Mouse (Mus musculus) midbrain, embryonic 12.5 days (tissue): ENCODE results near the gene Myt1. TPM values are rescaled to one million over a fixed set of nuclear protein-coding genes. Genes with fewer than 3 reads are reported as not detected.
A peak's percentile ranks its signal among the peaks of the same experiment; 100 is the strongest.

Experiments used
- ATAC-seq: fragments of 200-750 bp; cut with Nextera tagmentation; 2 replicates; pipeline ENCODE4 v1.8.0; 2017; ENCODE audit warnings: low read depth, moderate TSS enrichment, moderate library complexity; ENCODE audit not compliant: low FRiP score
- H3K27ac ChIP-seq: fragments of 300-500 bp; sonication (generic); replicated peaks from 2 replicates; pipeline ENCODE4 v1.5.1; 2016; ENCODE audit warnings: mild to moderate bottlenecking
- H3K27me3 ChIP-seq: fragments of 300-500 bp; sonication (generic); 2 replicates; pipeline ENCODE4 v1.6.1; 2016; ENCODE audit warnings: mild to moderate bottlenecking
- H3K36me3 ChIP-seq: fragments of 300-500 bp; sonication (generic); 2 replicates; pipeline ENCODE4 v1.6.1; 2016
- H3K4me1 ChIP-seq: fragments of 300-500 bp; sonication (generic); 2 replicates; pipeline ENCODE4 v1.6.1; 2016
- H3K4me2 ChIP-seq: fragments of 300-500 bp; sonication (generic); replicated peaks from 2 replicates; pipeline ENCODE4 v1.6.1; 2016; ENCODE audit warnings: mild to moderate bottlenecking, moderate library complexity
- H3K4me3 ChIP-seq: fragments of 300-500 bp; sonication (generic); 2 replicates; pipeline ENCODE4 v1.5.1; 2016; ENCODE audit warnings: mild to moderate bottlenecking
- H3K9ac ChIP-seq: fragments of 300-500 bp; sonication (generic); replicated peaks from 2 replicates; pipeline ENCODE4 v1.6.1; 2016; ENCODE audit warnings: mild to moderate bottlenecking, moderate library complexity
- H3K9me3 ChIP-seq: fragments of 300-500 bp; sonication (generic); 2 replicates; pipeline ENCODE4 v1.6.1; 2016; ENCODE audit warnings: mild to moderate bottlenecking
- WGBS: fragments of 180-500 bp; shearing (Covaris S2); methylation state at CpG from one replicate; pipeline ENCODE4 v1.1.7; 2016; 5-methylcytosine and 5-hydroxymethylcytosine counted together
- polyA plus RNA-seq: library from polyadenylated mRNA; unstranded; fragments of >200 nt; fragmentation: Nextera tagmentation; extraction: Ambion mirVana; gene quantifications from 2 replicates; pipeline ENCODE4 v1.2.1, GENCODE M21; 2016

Myt1 gene
- polyA plus RNA-seq, 1 experiment from 2014 or later, result 66.4 TPM

DNA sequence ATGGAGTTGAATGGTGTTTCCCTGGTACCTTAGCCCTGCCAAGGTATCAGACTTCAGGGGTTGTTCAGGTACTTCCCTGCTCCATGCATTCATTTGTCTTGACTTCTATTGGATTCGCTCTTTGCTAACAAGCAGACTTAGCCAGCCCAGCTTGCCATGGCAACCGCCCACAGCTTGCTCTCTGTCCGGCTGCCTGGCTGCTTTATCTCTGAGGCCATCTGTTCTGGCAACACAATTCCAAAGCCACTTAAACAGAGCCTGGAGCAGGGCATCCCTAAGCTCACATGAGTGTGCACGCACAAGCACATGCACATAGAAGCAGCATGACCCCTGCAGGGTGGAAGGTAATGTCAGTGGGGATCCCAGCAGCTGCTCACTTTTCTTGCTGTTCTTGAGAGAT is 4.1 kb upstream of the Myt1 start:
- WGBS, result 17% methylated on average over 4 of the region's 4 CpGs
- Histone ChIP-seq H3K4me2 (0 out of 2 replicates have a peak overlapping the region, but pooled peaks have one; percentile 15), H3K4me1 (peaks cover 38% of the 10 kb centered on the region), H3K4me3 (no peak overlapping the region), H3K36me3 (no peaks in the 10 kb centered on the region), H3K9me3 (no peaks in the 10 kb centered on the region), H3K27me3 (no peaks in the 10 kb centered on the region), H3K27ac (peak overlapping the region; percentile 85), H3K9ac (no peak overlapping the region)
- peak; percentile 36 for ATAC-seq

DNA sequence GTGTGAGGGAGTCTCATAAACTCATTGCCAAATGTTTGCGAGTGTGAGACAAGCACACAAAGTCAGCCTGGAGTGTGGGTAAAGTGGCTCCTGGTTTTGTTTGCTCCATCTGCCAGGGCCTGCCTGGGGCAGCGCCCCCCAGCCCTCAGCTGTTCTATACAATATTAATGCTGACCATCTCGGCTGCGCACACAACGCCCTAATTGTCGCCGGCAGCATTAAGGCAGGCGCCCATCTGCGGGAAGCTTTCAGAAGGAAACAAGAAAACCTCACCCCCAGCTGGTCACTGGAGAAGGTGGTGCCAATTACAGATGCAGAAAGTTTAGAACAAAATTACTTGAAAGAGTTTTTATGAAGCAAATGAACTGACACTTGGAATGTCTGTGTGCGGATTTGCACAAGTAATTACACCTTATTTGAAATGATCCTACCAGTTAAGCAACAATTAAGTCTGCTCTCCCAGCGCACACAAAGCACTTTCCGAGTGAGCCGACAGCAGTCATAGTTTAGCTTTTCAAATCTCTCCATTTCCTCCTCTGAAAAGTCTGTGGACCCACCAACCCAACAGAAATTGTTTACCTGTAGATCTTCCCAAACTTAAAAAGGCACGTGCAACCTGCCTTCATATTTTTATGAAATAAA is 875 bp downstream of the Myt1 start:
- ATAC-seq, result peak; percentile 39; the same call in 1 of the 2 replicates
- Histone ChIP-seq H3K27me3 (no peaks in the 10 kb centered on the region), H3K27ac (peak overlapping the region; percentile 97), H3K4me3 (peak overlapping the region; percentile 44), H3K9me3 (no peaks in the 10 kb centered on the region), H3K4me2 (peak overlapping the region; percentile 62), H3K36me3 (no peaks in the 10 kb centered on the region), H3K9ac (peak overlapping the region; percentile 68), H3K4me1 (peaks cover 57% of the 10 kb centered on the region)
- 8% methylated on average over 14 of the region's 14 CpGs for WGBS

DNA sequence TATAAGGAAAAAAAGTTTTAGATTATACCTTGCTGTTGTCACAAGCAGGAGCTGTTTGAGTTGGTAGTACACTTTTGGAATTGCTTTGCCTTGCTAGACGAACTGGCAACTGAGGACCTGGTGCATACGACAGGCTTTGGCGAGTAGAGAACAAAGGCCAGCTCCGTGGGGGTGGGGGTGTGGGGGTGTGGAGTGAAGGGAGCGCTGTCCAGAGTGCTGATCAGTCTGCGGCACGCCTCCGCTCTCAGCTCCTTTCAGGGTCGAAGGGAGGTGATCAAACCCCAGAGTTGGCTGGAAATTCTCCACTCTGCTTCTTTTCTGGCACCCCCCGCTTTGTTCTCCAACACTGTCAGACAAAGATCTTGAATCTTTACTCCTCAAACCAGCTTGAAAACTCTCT is 1.5 kb downstream of the Myt1 start:
- ATAC-seq, result peak; percentile 62; the same call in 1 of the 2 replicates
- 0% methylated on average over 10 of the region's 10 CpGs for WGBS
- Histone ChIP-seq H3K36me3 (no peaks in the 10 kb centered on the region), H3K4me2 (peak overlapping the region; percentile 62), H3K4me3 (peak overlapping the region; percentile 44), H3K27ac (peak overlapping the region; percentile 97), H3K4me1 (peaks cover 55% of the 10 kb centered on the region), H3K9me3 (no peaks in the 10 kb centered on the region), H3K27me3 (no peaks in the 10 kb centered on the region), H3K9ac (peak overlapping the region; percentile 68)

DNA sequence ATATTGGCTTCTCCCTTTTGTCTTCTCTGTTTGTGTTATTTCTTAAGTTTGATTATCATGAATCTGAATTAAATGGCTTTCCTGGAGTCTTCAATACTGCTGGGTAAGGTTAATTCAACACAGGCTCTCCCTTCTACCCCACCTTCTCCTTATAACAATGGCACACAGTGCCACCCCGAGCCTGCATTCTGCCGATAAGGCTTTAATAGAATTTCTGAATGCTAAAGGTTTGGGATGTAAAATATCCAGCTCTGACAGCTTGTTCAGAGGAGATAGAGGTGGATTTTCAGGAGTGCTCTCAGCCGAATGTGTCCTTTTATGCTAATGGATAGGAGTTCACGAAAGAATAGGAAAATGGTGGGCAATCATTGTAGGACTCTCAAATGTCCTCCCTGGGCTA is 2.1 kb downstream of the Myt1 start:
- no peaks in the 10 kb centered on the region for H3K9me3 ChIP-seq

DNA sequence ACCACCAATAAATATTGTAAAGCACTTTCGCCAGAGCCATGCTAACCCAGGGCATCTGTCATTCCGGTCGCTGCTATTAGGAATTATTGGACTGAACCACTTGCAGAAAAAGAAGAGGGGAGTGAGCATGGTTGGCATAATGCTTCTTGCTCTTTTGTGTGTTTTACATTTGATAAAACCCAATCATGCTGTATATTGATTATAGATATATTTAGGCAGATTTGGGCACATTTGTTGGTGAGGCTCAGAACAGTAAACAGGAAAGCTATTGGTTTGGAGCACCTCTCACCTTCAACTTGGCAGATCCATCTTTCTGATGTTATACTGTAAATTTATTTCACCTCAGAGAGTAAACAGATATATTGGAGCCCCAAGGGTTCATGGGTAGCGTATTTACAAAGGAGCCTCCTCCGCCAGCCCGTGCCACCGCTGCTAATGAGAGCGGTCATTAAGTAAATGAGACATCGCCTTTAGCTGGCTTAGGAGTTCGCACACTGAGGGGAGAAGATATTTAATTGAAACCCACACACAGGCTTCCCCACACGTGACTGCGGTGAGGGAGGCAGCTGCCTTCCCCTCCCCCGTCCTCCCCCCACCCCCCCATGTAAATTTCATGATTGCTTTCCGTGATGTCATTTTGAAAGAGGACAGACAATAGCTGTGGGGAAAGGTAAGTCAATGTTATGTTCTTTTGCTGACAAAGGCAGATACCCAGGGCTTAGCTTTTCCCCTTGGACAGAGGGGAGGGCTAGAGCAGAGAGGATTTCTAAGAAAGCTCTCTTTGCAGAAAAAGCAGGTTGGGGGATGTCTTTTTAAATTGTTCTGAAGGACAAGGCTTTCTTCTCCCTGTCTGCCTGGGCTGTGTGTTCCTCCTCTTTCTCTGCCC is 3.8 kb downstream of the Myt1 start:
- peak overlapping the region; percentile 89 for H3K27ac ChIP-seq
- ATAC-seq, result peak; percentile 47
- H3K9me3 ChIP-seq, result no peaks in the 10 kb centered on the region
- H3K4me3 ChIP-seq, result peak overlapping the region; percentile 44
- WGBS, result 35% methylated on average over 14 of the region's 14 CpGs
- peak overlapping the region; percentile 58 for H3K9ac ChIP-seq
- H3K4me2 ChIP-seq, result peak overlapping the region; percentile 62
- no peaks in the 10 kb centered on the region for H3K27me3 ChIP-seq
- no peaks in the 10 kb centered on the region for H3K36me3 ChIP-seq
- peaks cover 60% of the 10 kb centered on the region for H3K4me1 ChIP-seq

More for the DNA sequence above, 2.1 kb downstream of the Myt1 start:
- peak overlapping the region; percentile 97 for H3K27ac ChIP-seq
- WGBS, result 45% methylated on average over 4 of the region's 4 CpGs
- peak overlapping the region; percentile 68; the same call in 1 of the 2 replicates for H3K9ac ChIP-seq
- peaks cover 58% of the 10 kb centered on the region for H3K4me1 ChIP-seq
- ATAC-seq, result no peak
- H3K27me3 ChIP-seq, result no peaks in the 10 kb centered on the region
- H3K4me2 ChIP-seq, result peak overlapping the region; percentile 62
- H3K36me3 ChIP-seq, result no peaks in the 10 kb centered on the region
- H3K4me3 ChIP-seq, result peak overlapping the region; percentile 44

DNA sequence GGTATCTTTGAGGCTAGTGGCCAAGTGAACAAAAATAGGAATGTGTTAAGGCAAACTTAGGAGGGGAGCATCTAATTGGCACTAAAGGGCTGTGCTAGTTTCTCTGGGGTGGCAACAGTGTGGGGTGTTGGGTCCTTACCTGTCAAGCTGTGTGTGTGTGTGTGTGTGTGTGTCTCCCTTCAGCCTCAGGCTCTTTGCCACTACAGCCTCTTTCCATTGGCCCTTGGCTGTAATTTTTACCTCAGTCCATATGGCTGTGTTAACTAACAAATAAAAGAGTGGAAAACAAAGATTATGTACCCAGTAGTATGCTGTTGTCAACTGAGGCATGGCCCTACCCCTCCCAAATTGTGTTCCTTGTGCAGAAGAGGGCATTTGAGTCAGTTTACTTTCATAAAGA is 5.3 kb downstream of the Myt1 start:
- no peak overlapping the region for H3K27ac ChIP-seq
- peak overlapping the region; percentile 62 for H3K4me2 ChIP-seq
- no peaks in the 10 kb centered on the region for H3K9me3 ChIP-seq
- H3K9ac ChIP-seq, result peak overlapping the region; percentile 41; the same call in 1 of the 2 replicates
- no peaks in the 10 kb centered on the region for H3K27me3 ChIP-seq
- ATAC-seq, result no peak
- no peaks in the 10 kb centered on the region for H3K36me3 ChIP-seq
- H3K4me1 ChIP-seq, result peaks cover 56% of the 10 kb centered on the region
- H3K4me3 ChIP-seq, result peak overlapping the region; percentile 44

DNA sequence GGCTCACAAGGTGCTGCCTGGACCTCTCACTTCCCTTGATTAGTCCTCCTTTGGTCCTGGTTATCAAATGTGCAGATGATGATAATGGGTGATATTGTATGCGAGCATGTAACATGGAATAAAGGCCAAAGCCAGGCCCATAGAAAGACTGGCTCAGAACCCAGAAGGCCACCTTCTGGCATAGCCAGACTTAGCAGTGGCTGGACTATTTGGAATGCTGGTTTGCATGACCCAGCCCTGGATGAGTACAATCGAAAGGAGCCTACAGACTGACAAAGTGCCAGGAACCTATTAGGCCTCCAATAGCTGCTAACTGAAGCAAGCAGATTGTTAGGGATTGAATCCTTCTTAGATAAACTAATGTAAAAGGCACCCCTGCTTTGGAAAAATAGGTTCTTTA is 6.3 kb downstream of the Myt1 start:
- Histone ChIP-seq H3K4me1 (peaks cover 59% of the 10 kb centered on the region), H3K36me3 (no peaks in the 10 kb centered on the region), H3K27me3 (no peaks in the 10 kb centered on the region), H3K4me2 (peak overlapping the region; percentile 62), H3K9me3 (no peaks in the 10 kb centered on the region), H3K4me3 (peak overlapping the region; percentile 44), H3K27ac (no peak overlapping the region), H3K9ac (peak overlapping the region; percentile 41; the same call in 1 of the 2 replicates)
- 81% methylated on average over 2 of the region's 2 CpGs for WGBS
- ATAC-seq, result no peak

DNA sequence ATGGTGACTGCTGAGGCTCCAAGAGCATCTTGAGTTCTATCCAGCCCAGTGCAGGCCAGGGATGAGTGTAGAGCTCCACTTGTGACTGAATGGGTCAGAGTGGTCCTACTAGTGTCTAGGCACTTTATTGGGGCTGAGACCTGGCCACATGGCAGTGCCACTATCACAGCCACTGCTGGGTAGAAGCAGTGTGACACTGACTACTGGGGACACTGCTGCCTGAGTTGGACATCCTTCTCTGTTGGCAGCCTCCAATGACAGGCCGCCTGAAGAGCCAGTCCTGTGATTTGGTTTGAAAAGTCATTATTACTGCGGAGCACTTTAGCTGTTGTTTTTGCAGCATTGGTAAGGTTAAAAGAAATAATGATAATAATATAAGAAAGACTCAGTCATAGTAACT is 10.1 kb downstream of the Myt1 start:
- no peak for ATAC-seq
- H3K4me2 ChIP-seq, result peak overlapping the region; percentile 26; the same call in 1 of the 2 replicates

DNA sequence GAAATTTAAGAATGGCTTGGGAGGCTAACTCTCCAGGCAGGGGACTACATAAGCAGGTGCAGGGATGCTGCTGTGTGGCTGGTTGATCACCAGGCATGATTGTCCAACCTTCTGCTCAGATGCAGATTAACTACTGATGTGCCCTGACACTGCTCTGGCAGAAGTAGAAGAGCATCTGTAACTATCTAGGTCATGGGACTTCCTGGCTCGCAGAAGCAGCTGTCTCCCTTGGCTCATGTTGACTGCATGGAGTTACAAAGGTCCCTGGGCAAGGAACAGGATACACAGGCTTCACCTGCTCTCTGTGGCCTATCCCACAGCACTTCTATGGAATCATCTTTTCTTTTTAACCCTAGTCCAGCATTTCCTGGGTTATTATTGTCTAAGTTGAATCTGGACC is 12.7 kb downstream of the Myt1 start:
- no peak overlapping the region for H3K4me3 ChIP-seq
- no peak overlapping the region for H3K27ac ChIP-seq
- H3K36me3 ChIP-seq, result no peaks in the 10 kb centered on the region
- no peak overlapping the region for H3K4me2 ChIP-seq
- no peak for ATAC-seq
- H3K9me3 ChIP-seq, result no peaks in the 10 kb centered on the region
- 68% methylated on average over 1 of the region's 1 CpGs for WGBS
- H3K9ac ChIP-seq, result no peak overlapping the region
- H3K27me3 ChIP-seq, result no peaks in the 10 kb centered on the region
- H3K4me1 ChIP-seq, result peaks cover 26% of the 10 kb centered on the region

More for the DNA sequence above, 10.1 kb downstream of the Myt1 start:
- Histone ChIP-seq H3K9me3 (no peaks in the 10 kb centered on the region), H3K4me3 (no peak overlapping the region), H3K4me1 (peaks cover 35% of the 10 kb centered on the region), H3K9ac (no peak overlapping the region), H3K27me3 (no peaks in the 10 kb centered on the region), H3K36me3 (no peaks in the 10 kb centered on the region), H3K27ac (peak overlapping the region; percentile 11; the same call in 1 of the 2 replicates)
- WGBS, result 44% methylated on average over 2 of the region's 2 CpGs

DNA sequence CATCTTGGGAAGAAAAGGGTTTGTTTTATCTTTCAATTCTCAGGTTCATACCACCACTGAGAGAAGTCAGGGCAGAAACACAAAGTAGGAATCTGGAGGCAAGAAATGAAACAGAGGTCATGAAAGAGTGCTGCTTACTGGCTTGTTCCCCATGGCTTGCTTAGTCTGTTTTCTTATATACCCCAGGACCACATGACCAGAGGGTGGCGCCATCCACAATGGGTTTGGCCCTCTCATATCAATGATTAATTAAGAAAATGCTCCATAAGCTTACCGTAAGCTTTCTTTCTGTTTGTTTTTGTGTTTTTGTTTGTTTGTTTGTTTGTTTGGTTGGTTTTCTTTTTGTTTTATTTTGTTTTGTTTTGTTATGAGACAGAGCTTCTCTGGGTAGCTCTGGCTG is 14.6 kb downstream of the Myt1 start:
- Histone ChIP-seq H3K36me3 (no peaks in the 10 kb centered on the region), H3K4me2 (no peak overlapping the region), H3K9me3 (no peaks in the 10 kb centered on the region), H3K9ac (no peak overlapping the region), H3K4me1 (peaks cover 33% of the 10 kb centered on the region), H3K27ac (no peak overlapping the region), H3K27me3 (no peaks in the 10 kb centered on the region), H3K4me3 (no peak overlapping the region)
- no peak for ATAC-seq
- WGBS, result 52% methylated on average over 2 of the region's 2 CpGs

DNA sequence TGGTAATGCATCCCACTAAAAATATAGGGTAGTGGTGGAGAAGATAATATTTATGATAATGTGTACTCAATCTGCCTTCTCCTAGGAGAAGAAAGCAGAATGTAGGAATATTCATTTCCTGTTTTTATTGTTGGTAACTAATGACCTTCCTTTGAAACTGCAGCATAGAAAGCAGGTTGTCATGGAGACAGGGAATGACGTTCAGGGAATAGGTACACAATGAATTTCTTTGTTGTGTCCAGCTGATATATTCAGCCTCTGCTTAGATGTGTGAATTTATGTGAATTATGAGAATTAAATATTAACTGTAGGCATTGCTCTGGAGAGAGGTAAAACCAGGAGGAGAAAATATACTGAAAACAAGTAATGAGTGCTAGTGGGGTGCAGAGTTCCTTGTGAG is 18.3 kb downstream of the Myt1 start:
- H3K4me1 ChIP-seq, result peaks cover 14% of the 10 kb centered on the region
- no peaks in the 10 kb centered on the region for H3K9me3 ChIP-seq
- WGBS, result 10% methylated on average over 1 of the region's 1 CpGs
- no peak overlapping the region for H3K9ac ChIP-seq
- ATAC-seq, result no peak
- no peaks in the 10 kb centered on the region for H3K27me3 ChIP-seq
- H3K36me3 ChIP-seq, result peaks cover 22% of the 10 kb centered on the region; the same call in 1 of the 2 replicates
- no peak overlapping the region for H3K4me3 ChIP-seq
- H3K27ac ChIP-seq, result peak overlapping the region; percentile 65
- H3K4me2 ChIP-seq, result no peak overlapping the region

DNA sequence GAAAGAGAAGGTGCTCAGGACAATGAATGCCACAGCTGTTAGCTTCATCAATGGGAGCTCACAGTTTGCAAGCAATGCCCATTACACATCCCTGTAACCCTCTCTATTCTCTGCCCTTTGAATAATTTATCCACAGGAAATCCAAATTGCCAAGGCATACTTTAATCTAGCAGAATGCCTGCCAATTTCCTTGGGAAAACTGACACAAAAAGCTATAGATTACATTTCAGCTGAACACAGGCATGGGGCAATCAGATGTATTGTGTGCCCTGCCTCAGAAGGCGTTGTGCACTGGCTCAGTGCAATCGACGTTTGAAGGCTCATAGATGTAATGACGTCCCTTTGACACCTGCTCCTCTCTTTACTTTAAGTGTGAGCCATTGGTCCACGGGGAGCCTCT is 24.7 kb downstream of the Myt1 start:
- H3K4me1 ChIP-seq, result peaks cover 9% of the 10 kb centered on the region
- 66% methylated on average over 5 of the region's 5 CpGs for WGBS
- H3K9me3 ChIP-seq, result no peaks in the 10 kb centered on the region
- no peak overlapping the region for H3K4me2 ChIP-seq
- H3K36me3 ChIP-seq, result peaks cover 57% of the 10 kb centered on the region
- no peak for ATAC-seq
- H3K27me3 ChIP-seq, result no peaks in the 10 kb centered on the region
- H3K4me3 ChIP-seq, result no peak overlapping the region
- no peak overlapping the region for H3K9ac ChIP-seq
- no peak overlapping the region for H3K27ac ChIP-seq
